Mouse (Mus musculus) bone marrow, adult 2 months (tissue): ENCODE data around the gene Rab37.

Experiments used
- CTCF ChIP-seq: fragments of 200-500 bp; IDR thresholded peaks from 2 replicates; pipeline ENCODE4 v1.5.1; 2011; ENCODE audit warnings: low read length, control low read depth; ENCODE audit not compliant: control insufficient read depth, insufficient read depth
- POLR2A ChIP-seq: fragments of 200-500 bp; IDR thresholded peaks from 2 replicates; pipeline ENCODE4 v1.6.1; 2011; ENCODE audit warnings: low read depth, mild to moderate bottlenecking, control low read depth, low read length, borderline replicate concordance; ENCODE audit not compliant: control insufficient read depth

- no peak for TF ChIP-seq POLR2A
- TF ChIP-seq CTCF, result no peak
Observed at GRCm38 (mm10) chr11:115209958-115210357, 118.7 kb downstream of the Rab37 start.
